Mouse (Mus musculus) embryonic fibroblast, embryonic 13.5 days (primary cell): Measurements from ENCODE around the gene Ndufs5. TPM values are rescaled to one million over a fixed set of nuclear protein-coding genes. Genes with fewer than 3 reads are reported as not detected.

Experiments used
- H3K27ac ChIP-seq: 2 replicates; pipeline ENCODE4 v1.5.1; 2012; ENCODE audit warnings: low read length, control low read depth, inconsistent platforms; ENCODE audit not compliant: insufficient read depth
- H3K4me1 ChIP-seq: 2 replicates; pipeline ENCODE4 v1.6.1; 2011; ENCODE audit warnings: low read length; ENCODE audit not compliant: control insufficient read depth, insufficient read depth
- H3K4me3 ChIP-seq: 2 replicates; pipeline ENCODE4 v1.5.1; 2011; ENCODE audit warnings: mild to moderate bottlenecking, control low read depth, low read length; ENCODE audit not compliant: insufficient read depth
- CTCF ChIP-seq: IDR thresholded peaks from 2 replicates; pipeline ENCODE4 v1.5.1; 2011; ENCODE audit warnings: mild to moderate bottlenecking, control low read depth, low read length, moderate library complexity, borderline replicate concordance; ENCODE audit not compliant: insufficient read depth
- POLR2A ChIP-seq: IDR thresholded peaks from 2 replicates; pipeline ENCODE4 v1.6.1; 2011; ENCODE audit warnings: low read depth, mild to moderate bottlenecking, control low read depth, low read length, moderate library complexity
- polyA plus RNA-seq: library from polyadenylated mRNA; stranded (reverse); fragments of >200 nt; gene quantifications from 2 replicates; pipeline ENCODE4 v1.2.4, GENCODE M21; 2011; ENCODE audit warnings: low read depth; ENCODE audit not compliant: missing spikeins, insufficient read length

Gene Ndufs5
- polyA plus RNA-seq, 1 experiment = 124 TPM

DNA sequence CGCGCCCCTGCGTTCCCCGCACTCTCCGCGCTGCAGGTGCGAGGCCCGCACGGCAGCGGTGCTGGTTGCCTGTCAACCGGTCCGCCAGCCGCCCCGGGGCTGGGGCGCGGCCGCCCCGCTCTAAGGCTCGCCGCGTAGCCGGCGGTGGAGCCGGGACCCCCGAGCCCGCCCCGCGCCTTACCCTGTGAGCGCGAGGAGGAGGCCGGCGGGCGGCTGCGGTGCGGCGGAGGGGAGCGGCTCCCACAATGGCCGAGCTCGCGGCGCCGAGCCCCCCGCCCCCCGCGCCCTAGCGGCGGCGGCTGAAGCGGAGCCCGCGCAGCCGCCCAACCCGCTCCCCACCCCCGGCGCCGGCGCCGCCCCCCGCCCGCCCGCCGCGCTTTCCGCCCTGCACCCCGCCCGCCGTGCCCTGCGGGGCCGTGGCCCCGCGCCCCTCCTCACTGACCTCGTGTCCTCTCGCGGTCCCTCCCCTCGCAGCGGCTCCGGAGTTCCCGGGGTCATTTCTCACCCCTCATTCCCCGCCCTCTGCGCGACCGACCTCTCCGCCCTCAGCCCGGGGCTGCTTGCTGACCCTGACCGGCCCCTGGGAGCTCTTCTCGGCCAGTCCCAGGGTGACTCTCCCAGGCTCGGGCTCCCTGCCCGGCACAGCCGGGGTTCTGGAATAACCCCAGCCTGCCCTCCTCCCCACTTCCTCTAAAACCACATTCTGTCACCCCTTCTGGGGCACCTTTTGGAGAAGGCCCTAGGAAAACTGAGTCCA is 30.8 kb downstream of the Ndufs5 start:
- TF ChIP-seq POLR2A = no peak
- no peak for TF ChIP-seq CTCF
- Histone ChIP-seq H3K4me1 (no peaks in the 10 kb centered on the region), H3K4me3 (peak overlapping the region; percentile 53), H3K27ac (no peak overlapping the region)

DNA sequence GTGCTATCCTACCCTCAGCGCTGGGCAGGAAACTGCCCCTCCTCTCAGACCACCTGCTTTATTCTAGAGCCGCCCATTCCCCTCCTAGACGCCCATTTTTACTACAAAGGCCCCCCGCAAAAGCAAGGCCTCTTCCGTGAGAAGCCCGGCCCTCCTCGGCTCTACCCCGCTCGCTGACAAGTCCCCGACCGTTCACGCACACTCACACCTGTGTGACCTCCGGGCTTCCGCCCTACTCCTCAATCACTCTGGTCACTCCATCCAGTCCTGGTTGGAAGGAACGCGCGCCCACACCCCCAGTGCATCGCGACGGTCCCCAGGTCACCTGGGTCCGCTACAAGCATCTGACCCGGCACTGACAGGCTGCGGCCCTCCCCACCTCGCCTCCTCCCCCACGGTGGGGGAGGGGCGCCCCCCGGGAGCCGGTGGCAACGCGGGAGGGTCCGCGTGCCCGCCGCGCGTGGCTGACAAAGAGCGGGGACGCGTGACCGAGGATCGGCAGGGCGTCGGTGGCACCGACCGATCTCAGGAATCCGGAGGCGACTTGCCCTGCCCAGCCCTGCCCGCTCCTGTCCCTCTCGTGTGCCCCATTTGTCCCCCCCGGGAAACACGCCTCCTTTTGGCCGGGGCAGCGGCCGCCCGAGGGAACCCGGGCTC is 31.5 kb downstream of the Ndufs5 start:
- Histone ChIP-seq H3K4me1 (no peaks in the 10 kb centered on the region), H3K4me3 (peak overlapping the region; percentile 53), H3K27ac (no peak overlapping the region)
- TF ChIP-seq CTCF (no peak), POLR2A (no peak)

DNA sequence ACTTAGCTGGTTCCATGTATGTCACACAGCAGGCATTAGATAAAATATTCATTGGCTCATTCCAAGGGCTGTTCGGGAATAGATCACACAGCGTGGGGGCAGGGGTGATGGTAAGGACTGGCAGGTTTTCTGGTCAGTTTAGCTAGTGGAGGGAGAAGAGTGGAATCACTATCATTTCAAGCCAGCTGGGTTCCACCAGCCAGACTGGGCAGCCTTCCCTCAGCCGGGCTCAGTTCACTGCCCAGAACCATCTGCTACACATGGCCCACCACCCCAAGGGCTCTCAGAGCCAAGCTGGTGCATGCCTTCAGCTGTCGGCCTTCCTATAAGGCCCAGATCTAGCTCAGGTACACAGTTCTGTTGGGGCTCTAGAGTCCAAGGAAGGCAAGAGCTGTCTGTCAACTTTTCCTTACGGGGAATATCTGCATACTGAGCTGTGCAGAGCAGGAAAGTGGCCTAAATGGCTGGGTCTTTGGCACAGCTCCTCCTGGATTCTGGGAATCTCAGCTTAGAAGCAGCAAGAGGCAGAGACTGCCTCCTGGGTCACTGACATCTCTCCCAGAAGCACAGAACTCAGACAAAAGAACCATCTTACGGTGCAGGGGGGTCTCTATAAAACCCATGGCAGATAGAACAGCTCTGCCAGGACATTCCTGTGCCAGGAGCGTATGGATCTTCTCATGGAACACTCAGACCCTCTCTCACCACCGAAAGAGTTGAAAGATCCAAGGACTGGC is 32.3 kb downstream of the Ndufs5 start:
- H3K4me1 ChIP-seq = no peaks in the 10 kb centered on the region
- TF ChIP-seq CTCF = no peak
- no peak for TF ChIP-seq POLR2A
- peak overlapping the region; percentile 53; the same call in 1 of the 2 replicates for H3K4me3 ChIP-seq
- H3K27ac ChIP-seq = no peak overlapping the region

DNA sequence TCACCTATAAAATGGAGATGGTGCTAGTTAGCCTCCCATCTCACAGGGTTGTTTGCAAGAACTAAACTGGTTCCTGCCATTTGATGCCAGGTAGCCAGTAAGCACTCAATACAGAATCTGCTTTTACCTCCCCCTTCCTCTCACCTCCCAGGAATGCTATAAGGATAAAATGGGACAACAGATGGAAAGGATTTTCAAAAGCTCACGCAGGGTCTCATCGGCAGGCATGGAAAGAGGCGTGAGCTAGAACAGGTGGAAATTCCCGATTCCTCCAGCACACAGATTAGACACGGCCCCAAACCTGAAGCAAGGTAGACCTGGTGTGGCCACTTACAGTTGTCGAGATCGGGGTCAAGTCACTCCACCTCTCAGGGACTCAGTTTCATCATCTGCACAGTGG is 33.0 kb downstream of the Ndufs5 start:
- no peak for TF ChIP-seq CTCF
- no peak for TF ChIP-seq POLR2A
- H3K27ac ChIP-seq = no peak overlapping the region
- no peaks in the 10 kb centered on the region for H3K4me1 ChIP-seq
- no peak overlapping the region for H3K4me3 ChIP-seq

DNA sequence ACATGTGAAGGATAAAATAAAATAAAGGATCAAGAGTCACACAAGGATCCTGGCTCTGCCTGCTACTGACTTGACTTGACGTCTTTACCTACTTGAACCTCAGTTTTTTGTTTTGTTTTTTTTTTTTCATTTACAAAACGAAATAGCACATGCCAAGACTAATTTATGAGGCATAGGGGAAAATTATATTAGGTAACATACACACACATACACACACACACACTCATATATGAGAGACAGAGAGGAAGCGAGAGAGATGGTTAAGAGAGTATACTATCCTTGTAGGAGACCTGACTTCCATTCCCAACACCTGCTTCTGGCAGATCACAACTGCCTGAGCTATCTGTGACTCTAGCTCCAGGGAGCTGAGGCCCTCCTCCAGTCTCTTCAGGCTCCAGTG is 33.7 kb downstream of the Ndufs5 start, which contains the start of gene Macf1:
Gene Macf1 (minus strand): TSS at position 101 of the 400 bp plus-strand sequence.
- no peaks in the 10 kb centered on the region for H3K4me1 ChIP-seq
- no peak within 1 kb of the TSS for H3K27ac ChIP-seq
- H3K4me3 ChIP-seq = no peak within 1 kb of the TSS
- TF ChIP-seq POLR2A (no peak), CTCF (no peak)

DNA sequence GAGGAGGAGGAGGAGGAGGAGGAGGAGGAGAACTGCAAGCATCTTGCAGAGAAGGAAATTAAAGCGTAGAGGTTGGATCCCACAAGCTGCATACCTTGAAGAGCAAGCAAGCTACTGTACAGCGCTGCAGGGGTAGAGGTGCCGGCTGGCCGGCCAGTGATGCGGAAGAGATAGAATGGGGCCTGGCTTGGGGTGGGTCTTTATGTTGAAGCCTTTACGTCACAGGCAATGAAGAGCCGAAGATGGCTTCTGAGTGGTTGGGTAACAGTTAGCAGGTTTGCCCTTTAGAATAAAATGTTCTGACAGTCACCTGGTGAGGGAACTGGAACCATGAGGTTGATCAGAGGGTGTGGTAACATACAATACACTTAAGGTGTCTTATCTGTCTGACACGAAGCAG is 35.7 kb downstream of the Ndufs5 start:
- Histone ChIP-seq H3K27ac (no peak overlapping the region), H3K4me3 (no peak overlapping the region), H3K4me1 (no peaks in the 10 kb centered on the region)
- TF ChIP-seq POLR2A (no peak), CTCF (no peak)

DNA sequence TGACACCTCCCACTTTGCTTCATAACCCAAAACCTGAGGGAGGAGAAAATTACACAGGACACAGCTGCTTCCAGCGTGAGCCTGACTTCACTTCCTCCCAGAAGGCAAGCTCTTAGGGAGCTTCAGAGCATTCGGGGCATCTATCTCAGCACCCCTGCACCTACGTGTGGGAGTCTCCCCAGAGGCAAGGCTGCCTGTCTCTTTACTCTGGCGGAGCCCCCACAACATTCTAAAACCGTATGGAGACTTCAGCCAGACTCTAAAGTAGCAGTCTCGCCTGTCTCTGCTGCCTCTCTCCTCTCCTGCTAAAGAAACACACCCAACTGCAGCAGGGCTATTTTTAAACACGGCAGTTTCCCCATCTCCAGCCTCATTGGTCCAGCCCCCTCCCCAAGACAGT is 37.0 kb downstream of the Ndufs5 start:
- 0 out of 2 replicates have a peak, but pooled peaks cover 4% of the 10 kb centered on the region for H3K4me1 ChIP-seq
- no peak overlapping the region for H3K27ac ChIP-seq
- TF ChIP-seq POLR2A = no peak
- no peak for TF ChIP-seq CTCF
- H3K4me3 ChIP-seq = no peak overlapping the region

DNA sequence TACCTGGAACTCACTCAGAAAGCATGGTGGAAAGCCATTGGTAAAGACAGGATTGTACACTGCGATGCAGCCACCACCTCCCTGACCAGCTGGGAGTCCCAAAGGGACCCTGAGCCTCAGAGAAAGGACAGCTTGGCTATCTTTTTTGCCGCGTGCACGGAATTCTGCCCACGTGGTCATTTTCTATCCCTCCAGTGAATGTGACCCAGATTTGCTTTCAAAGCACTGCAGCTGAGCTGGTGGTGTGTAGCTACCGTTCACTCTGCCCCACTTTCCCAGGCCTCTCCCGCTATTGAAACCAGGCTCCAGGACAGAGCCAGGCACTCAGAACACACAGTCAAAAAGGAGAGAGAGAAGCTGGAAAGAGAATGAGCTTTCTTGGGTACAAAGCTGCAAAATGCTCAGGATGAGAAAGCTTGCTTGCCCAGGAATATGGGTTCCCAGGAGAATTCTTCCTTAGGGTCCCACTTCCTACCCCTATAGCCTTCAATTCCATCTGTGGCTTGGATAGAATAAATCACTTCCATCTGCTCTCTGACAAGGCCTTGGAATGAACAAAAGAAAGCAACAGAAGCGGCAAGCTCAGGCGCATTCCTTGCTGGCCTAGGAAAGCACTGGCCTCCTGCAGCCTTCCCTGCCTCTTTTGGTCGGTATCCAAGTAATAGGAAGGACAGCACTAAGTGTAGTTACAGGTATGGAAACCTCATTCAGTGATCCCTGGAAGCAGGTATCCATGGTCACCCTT is 40.8 kb downstream of the Ndufs5 start:
- TF ChIP-seq POLR2A (no peak), CTCF (no peak)
- 0 out of 2 replicates have a peak, but pooled peaks cover 4% of the 10 kb centered on the region for H3K4me1 ChIP-seq
- H3K27ac ChIP-seq = no peak overlapping the region
- no peak overlapping the region for H3K4me3 ChIP-seq

DNA sequence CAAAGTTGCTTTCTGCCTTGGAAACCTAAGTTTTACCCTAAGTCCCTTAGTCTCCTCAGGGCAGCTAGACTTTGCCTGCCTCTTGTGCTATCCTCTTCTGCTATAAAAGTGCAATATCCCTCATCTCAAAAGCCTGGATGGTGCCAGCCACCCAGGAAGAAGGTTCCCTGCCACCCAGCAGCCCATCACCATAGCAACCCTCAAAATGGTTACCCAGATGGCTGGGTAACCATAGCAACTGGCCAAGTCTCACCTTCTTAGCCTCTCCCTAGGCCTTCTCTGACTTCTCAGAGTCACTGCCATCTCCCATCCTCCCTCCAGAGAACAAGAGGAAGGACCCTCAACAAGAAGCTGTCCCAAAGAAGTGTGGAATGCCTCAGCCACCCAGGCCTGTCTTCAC is 47.4 kb downstream of the Ndufs5 start:
- TF ChIP-seq CTCF (no peak), POLR2A (no peak)
- no peak overlapping the region for H3K4me3 ChIP-seq
- no peak overlapping the region for H3K27ac ChIP-seq
- peaks cover 12% of the 10 kb centered on the region for H3K4me1 ChIP-seq

DNA sequence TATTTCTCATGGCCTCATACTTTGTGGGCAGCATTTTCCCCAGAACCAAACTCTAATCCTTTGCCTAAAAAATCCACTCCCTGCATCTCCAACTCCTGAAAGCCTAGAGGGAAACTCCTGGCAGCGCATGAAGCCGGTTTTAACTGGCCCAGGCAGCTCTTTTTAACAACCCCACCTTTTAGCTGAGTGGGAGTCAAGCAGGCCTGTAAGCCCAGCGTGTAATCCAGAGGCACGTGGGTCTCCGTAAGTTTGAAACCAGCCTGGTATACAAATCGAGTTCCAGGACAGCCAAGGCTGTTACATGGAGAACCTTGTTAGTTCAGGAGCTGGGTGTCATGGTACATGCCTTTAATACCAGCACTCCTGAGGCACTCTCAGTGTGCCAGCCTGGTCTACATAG is 48.3 kb downstream of the Ndufs5 start:
- H3K27ac ChIP-seq = no peak overlapping the region
- no peak overlapping the region for H3K4me3 ChIP-seq
- H3K4me1 ChIP-seq = peaks cover 13% of the 10 kb centered on the region
- TF ChIP-seq CTCF (no peak), POLR2A (no peak)
